Mouse (Mus musculus) right cerebral cortex, adult 2 months (tissue): ENCODE data around the gene Slc17a8.

ENCODE experiments used
- DNase-seq, 2 experiments: peaks; one replicate each; pipeline ENCODE4 v3.0.0; 2021 to 2022; ENCODE audit warnings: low spot score in 2 of 2

Gene Slc17a8

GRCm38 (mm10) chr10:89531194-89531634, 89.8 kb downstream of the Slc17a8 start:
- DNase-seq = no peak

GRCm38 (mm10) chr10:89527054-89527453, 94.0 kb downstream of the Slc17a8 start:
- no peak for DNase-seq

GRCm38 (mm10) chr10:89525823-89526222, 95.2 kb downstream of the Slc17a8 start:
- DNase-seq = no peak
